Mouse (Mus musculus): ENCODE measurements at regions not wholly inside any gene's neighbourhood (a gene's known extent, or its start where the extent isn't known, plus 50 kb on each side); places are given as distances from the start of the nearest gene placed in this dataset.

DNA sequence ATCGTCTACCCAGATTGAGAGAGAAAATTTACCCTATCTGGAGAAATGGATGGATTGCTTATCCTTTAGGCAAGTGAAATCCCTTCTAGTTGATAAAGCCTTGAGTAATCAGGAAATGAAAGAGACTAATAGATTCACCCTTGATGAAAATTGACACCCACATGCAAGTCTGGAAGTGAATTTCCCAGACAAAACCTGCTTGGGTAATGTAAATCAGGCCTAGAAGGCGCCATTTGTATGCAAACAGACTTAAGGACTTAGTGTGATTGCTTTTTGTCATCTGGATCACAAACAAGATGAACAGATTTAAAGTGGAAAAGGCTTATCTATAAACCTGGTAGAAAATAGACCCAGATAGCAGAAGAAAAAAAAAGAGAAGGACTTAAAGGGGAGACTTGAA, 1515.0 kb upstream of the Got2 start:
- Histone ChIP-seq H3K4me3 (replicated peaks; ENCODE audit: extremely low read depth, low read depth, low read length) (no peak overlapping the region), H3K4me1 (ENCODE audit: control insufficient read depth, insufficient read depth, low read length) (no peaks in the 10 kb centered on the region)
- no peak for DNase-seq
- 61% methylated on average over 2 of the region's 2 CpGs for WGBS
- TF ChIP-seq POLR2A (IDR thresholded peaks at IDR 0.05; ENCODE audit: borderline replicate concordance, extremely low read depth, low read depth, low read length) (no peak), CTCF (IDR thresholded peaks at IDR 0.05; ENCODE audit: insufficient read depth, low read length) (no peak)

DNA sequence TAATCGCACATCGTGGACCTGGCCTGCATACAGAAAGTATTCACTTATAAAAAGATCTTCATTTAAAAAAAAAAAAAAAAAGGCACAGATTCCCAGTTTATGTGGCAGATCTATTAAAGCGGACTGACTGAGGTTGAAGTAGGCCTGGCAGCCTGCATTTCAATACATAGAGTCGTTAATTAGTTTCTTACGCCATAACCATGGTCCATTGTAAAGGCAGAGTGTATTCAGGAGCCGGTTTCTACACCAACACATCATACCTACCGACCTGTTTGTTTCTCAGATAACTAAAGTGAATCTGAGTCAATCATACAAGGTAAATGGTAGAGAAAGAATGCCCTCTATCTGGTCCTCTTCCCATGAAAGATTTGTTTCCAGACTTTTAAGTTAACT, 1509.0 kb upstream of the Got2 start:
- H3K4me3 ChIP-seq (replicated peaks; ENCODE audit: extremely low read depth, low read depth, low read length) = no peak overlapping the region

DNA sequence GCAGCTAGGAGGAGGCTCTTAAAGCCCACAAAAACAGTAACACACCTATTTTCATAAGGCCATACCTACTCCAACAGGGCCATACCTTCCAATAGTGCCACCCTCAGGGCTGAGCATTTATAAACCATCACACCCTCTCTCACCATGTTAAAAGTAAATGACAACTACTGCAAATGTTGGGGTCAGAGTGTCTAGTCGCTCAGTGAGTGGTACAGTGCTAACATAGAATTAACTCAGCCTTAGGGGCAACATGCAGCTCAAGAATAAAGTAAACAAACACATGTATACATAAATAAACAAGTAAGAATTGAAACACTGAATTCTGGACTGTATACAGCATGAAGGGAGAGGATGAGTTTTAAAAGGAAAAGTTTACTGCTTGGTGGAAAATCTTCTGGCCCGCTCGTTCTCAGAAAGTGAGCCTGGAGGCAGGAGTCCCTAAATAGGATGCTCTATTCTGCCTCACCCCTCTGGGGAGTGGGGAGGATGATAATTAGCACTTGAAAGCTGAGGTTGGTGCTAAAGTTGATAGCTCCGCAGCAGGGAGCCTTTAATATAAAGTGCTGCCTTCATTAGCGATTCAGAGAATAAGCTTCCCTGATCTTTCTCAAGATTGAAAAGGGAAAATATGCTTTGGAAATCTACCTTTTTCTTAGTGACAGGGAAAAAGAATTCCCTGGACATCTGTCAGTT, 1508.4 kb upstream of the Got2 start:
- TF ChIP-seq POLR2A (IDR thresholded peaks at IDR 0.05; ENCODE audit: borderline replicate concordance, extremely low read depth, low read depth, low read length) (no peak), CTCF (IDR thresholded peaks at IDR 0.05; ENCODE audit: insufficient read depth, low read length) (no peak)
- no peak for DNase-seq
- 45% methylated on average over 5 of the region's 5 CpGs for WGBS
- Histone ChIP-seq H3K4me3 (replicated peaks; ENCODE audit: extremely low read depth, low read depth, low read length) (no peak overlapping the region), H3K4me1 (ENCODE audit: control insufficient read depth, insufficient read depth, low read length) (no peaks in the 10 kb centered on the region)

More for the DNA sequence above, 1509.0 kb upstream of the Got2 start:
- no peaks in the 10 kb centered on the region for H3K4me1 ChIP-seq (ENCODE audit: control insufficient read depth, insufficient read depth, low read length)
- TF ChIP-seq CTCF (IDR thresholded peaks at IDR 0.05; ENCODE audit: insufficient read depth, low read length) (no peak), POLR2A (IDR thresholded peaks at IDR 0.05; ENCODE audit: borderline replicate concordance, extremely low read depth, low read depth, low read length) (no peak)
- no peak for DNase-seq
- 50% methylated on average over 7 of the region's 7 CpGs for WGBS

DNA sequence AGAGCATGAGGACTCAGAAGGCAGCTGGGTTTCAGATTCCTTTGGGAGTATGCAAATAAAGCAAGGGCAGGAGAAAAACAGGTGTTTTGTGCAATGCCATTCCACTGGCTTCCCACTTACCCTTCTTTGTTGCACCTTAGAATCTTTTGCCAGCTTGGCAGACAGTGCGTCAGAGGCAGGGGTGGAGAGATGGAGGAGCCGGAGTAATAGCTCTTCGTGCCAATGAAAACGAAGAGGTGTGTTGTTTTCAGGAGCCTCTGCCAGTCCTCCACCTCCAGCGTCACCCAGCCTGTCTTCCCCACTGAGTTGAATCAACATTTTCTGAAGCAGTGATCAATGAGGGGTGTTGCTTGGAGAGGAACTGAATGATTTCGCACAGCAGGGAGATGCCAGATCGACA, 1501.3 kb upstream of the Got2 start:
- DNase-seq = no peak
- no peaks in the 10 kb centered on the region for H3K4me1 ChIP-seq (ENCODE audit: control insufficient read depth, insufficient read depth, low read length)
- H3K4me3 ChIP-seq (replicated peaks; ENCODE audit: extremely low read depth, low read depth, low read length) = no peak overlapping the region
- 20% methylated on average over 7 of the region's 7 CpGs for WGBS
- TF ChIP-seq POLR2A (IDR thresholded peaks at IDR 0.05; ENCODE audit: borderline replicate concordance, extremely low read depth, low read depth, low read length) (no peak), CTCF (IDR thresholded peaks at IDR 0.05; ENCODE audit: insufficient read depth, low read length) (no peak)

DNA sequence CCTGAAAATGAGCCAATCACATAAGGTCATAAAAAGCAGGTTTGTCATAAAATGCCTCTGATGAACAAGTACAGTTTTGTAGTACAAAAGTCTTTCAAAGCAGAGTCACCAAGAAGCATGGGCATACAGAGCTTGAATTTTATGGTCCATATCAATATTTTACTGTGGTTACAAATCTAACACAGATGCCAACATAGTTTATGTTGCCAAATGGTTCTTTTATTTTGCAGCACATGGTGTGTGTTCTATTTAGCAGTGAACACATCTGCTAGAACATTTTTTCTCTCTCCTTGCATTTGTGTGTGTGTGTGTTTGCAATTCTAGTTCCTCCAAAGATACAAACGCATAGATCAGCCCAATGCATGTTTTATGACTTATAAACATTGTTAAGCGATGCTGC, 1500.8 kb upstream of the Got2 start:
- TF ChIP-seq POLR2A (IDR thresholded peaks at IDR 0.05; ENCODE audit: borderline replicate concordance, extremely low read depth, low read depth, low read length) (no peak), CTCF (IDR thresholded peaks at IDR 0.05; ENCODE audit: insufficient read depth, low read length) (no peak)
- DNase-seq = no peak
- 23% methylated on average over 2 of the region's 2 CpGs for WGBS
- Histone ChIP-seq H3K4me3 (replicated peaks; ENCODE audit: extremely low read depth, low read depth, low read length) (no peak overlapping the region), H3K4me1 (ENCODE audit: control insufficient read depth, insufficient read depth, low read length) (no peaks in the 10 kb centered on the region)

DNA sequence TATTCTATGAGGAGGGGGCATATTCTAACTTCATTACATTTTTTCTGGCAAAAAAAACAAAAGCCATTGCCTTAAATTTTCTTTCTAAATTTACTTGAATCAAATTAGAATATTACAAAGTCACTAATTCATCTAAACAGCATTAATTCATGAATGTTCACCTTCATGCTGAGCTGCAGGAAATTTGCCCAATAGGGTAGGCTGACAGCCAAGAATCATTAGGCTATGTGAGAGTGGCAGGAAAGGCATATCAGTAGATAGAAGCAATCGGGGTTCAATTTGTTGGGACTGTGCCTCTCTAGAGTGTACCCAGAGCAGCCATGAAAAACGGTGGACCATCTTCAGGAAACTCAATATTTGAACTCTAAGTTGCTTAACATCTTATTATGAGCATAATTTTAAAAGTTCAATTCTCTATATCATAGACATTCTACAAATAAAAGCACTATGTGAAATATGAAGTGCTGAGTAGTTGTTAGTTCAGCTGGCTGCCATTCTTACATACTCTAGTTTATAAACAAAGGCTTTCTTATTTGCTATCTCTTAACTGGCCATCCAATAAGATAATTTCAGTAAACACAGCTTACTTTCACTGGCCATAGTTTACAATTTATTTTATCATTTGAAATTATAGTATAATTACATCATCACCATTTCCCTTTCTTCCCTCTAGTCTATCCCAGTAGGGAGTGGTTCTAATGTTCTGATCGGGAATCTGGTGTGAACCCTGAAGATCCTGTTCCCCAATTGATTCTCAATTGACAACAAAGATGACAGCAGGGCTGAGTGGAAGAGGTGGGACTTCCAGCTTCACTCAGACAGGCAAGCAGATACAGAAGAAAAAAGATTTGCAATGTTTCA, 1486.8 kb upstream of the Got2 start:
- DNase-seq = no peak
- TF ChIP-seq CTCF (IDR thresholded peaks at IDR 0.05; ENCODE audit: insufficient read depth, low read length) (no peak), POLR2A (IDR thresholded peaks at IDR 0.05; ENCODE audit: borderline replicate concordance, extremely low read depth, low read depth, low read length) (no peak)
- WGBS = 58% methylated on average over 3 of the region's 3 CpGs
- Histone ChIP-seq H3K4me3 (replicated peaks; ENCODE audit: extremely low read depth, low read depth, low read length) (no peak overlapping the region), H3K4me1 (ENCODE audit: control insufficient read depth, insufficient read depth, low read length) (no peaks in the 10 kb centered on the region)

DNA sequence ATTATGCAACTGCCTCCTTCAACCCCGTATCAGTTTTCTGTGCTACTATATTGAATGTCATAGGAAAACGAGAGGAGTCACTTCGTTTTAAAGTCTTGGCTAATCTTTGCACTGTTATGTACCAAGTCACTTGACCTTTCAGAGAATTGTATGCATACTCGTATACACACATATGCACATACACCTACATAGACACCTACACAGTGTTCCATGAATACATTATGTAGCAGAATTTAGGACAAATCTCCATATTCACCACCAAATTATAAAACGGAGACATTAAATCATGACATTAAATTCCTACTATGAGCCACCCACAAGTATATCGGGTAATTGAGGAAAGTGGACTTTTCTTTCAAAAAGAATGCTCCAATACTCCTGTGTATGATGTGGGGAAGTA, 1458.3 kb upstream of the Got2 start:
- Histone ChIP-seq H3K4me3 (replicated peaks; ENCODE audit: extremely low read depth, low read depth, low read length) (no peak overlapping the region), H3K4me1 (ENCODE audit: control insufficient read depth, insufficient read depth, low read length) (no peaks in the 10 kb centered on the region)
- no peak for DNase-seq
- TF ChIP-seq POLR2A (IDR thresholded peaks at IDR 0.05; ENCODE audit: borderline replicate concordance, extremely low read depth, low read depth, low read length) (no peak), CTCF (IDR thresholded peaks at IDR 0.05; ENCODE audit: insufficient read depth, low read length) (no peak)
- WGBS = 64% methylated on average over 6 of the region's 6 CpGs

DNA sequence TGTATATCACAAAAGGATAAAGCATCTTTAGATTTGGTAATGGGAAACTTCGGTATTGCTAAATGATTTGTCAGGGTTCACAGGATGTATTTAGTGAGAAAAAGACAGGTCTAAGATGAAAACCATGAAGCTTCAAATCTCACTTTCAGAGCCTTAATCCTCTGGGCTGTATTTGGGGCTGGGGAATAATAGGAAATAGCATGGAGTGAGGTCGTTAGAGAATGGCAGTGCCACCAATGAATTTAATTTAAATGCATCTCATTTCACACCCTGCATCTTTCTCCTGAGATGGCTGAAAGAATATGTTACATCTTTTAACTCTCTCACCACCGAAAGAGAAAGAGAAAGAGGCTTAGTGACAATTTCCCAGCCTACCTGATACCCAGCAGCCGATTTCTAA, 1427.2 kb upstream of the Got2 start:
- no peak for TF ChIP-seq POLR2A (IDR thresholded peaks at IDR 0.05; ENCODE audit: borderline replicate concordance, extremely low read depth, low read depth, low read length)
- no peak for TF ChIP-seq CTCF (IDR thresholded peaks at IDR 0.05; ENCODE audit: insufficient read depth, low read length)
- Histone ChIP-seq H3K4me3 (replicated peaks; ENCODE audit: extremely low read depth, low read depth, low read length) (no peak overlapping the region), H3K4me1 (ENCODE audit: control insufficient read depth, insufficient read depth, low read length) (no peaks in the 10 kb centered on the region)
- 67% methylated on average over 4 of the region's 4 CpGs for WGBS
- no peak for DNase-seq

DNA sequence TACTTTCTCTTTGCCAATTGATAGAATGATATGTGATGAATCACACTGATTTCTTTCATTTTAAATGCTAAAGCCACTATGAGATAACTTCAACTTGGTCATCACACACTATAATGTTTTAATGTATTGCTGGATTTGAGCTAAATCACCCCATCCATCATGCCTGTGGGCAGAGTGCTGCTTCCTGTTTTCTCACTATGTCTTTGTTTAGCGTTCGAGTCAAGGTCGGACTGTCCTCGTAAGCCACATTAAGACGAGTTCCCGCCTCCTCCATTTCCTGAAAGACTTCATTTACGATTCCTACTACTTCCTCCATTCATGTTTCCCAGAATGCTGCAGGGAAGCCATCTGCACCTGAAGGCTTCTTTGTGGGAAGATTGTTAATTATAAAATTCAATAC, 1420.0 kb upstream of the Got2 start:
- WGBS = 30% methylated on average over 7 of the region's 7 CpGs
- H3K4me3 ChIP-seq (replicated peaks; ENCODE audit: extremely low read depth, low read depth, low read length) = no peak overlapping the region
- no peak for TF ChIP-seq POLR2A (IDR thresholded peaks at IDR 0.05; ENCODE audit: borderline replicate concordance, extremely low read depth, low read depth, low read length)
- no peak for TF ChIP-seq CTCF (IDR thresholded peaks at IDR 0.05; ENCODE audit: insufficient read depth, low read length)
- no peak for DNase-seq
- no peaks in the 10 kb centered on the region for H3K4me1 ChIP-seq (ENCODE audit: control insufficient read depth, insufficient read depth, low read length)

DNA sequence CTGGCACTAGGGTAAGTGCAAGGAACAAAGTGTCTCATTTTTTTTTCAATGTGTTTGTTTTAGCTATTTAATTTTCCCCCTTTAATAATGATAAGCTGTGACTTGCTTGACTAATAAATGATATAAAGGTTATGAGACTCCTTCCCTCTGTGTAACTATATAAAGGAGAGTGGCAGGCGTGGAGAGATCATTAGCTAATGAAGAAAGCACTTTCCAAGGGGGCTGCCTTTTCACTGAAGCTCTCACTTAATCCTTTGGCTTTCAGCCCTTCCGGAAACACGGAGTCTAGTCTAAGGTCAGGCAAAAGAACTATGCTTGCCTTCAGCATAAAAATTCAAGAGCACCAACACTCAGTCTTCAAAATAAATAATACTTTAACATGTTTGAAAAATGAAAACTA, 1382.2 kb upstream of the Got2 start:
- no peak for DNase-seq
- no peaks in the 10 kb centered on the region for H3K4me1 ChIP-seq (ENCODE audit: control insufficient read depth, insufficient read depth, low read length)
- TF ChIP-seq CTCF (IDR thresholded peaks at IDR 0.05; ENCODE audit: insufficient read depth, low read length) (no peak), POLR2A (IDR thresholded peaks at IDR 0.05; ENCODE audit: borderline replicate concordance, extremely low read depth, low read depth, low read length) (no peak)
- 59% methylated on average over 3 of the region's 3 CpGs for WGBS
- H3K4me3 ChIP-seq (replicated peaks; ENCODE audit: extremely low read depth, low read depth, low read length) = no peak overlapping the region
